Mouse (Mus musculus): Measurements from ENCODE around the gene Rsph9. TPM values are rescaled to one million over a fixed set of nuclear protein-coding genes. Genes with fewer than 3 reads are reported as not detected.

Gene Rsph9
- polyA plus RNA-seq, 1 experiment from 2014 or later: 1.1 TPM

GRCm38 (mm10) chr17:46164791-46165190, 20.8 kb upstream of the Rsph9 start:
- no peak overlapping the region for H3K4me2 ChIP-seq (ENCODE audit: low read depth, low read length)
- no peak for ATAC-seq (ENCODE audit: low read depth)
- WGBS (ENCODE audit: insufficient replicate concordance): 91% methylated on average over 10 of the region's 10 CpGs
- H3K27me3 ChIP-seq (ENCODE audit: control insufficient read depth, insufficient read depth, low read depth, low read length): no peaks in the 10 kb centered on the region
- H3K9ac ChIP-seq (ENCODE audit: low read depth, low read length): no peak overlapping the region
- no peak overlapping the region for H3K4me3 ChIP-seq (ENCODE audit: low read depth, low read length)
- no peak overlapping the region for H3K27ac ChIP-seq (ENCODE audit: low read length)
- H3K9me3 ChIP-seq (replicated peaks; ENCODE audit: control insufficient read depth, low read length): no peaks in the 10 kb centered on the region
- peaks cover 61% of the 10 kb centered on the region for H3K36me3 ChIP-seq (ENCODE audit: control insufficient read depth, insufficient read depth)
- H3K4me1 ChIP-seq (ENCODE audit: control insufficient read depth, low read depth, low read length): peaks cover 21% of the 10 kb centered on the region

DNA sequence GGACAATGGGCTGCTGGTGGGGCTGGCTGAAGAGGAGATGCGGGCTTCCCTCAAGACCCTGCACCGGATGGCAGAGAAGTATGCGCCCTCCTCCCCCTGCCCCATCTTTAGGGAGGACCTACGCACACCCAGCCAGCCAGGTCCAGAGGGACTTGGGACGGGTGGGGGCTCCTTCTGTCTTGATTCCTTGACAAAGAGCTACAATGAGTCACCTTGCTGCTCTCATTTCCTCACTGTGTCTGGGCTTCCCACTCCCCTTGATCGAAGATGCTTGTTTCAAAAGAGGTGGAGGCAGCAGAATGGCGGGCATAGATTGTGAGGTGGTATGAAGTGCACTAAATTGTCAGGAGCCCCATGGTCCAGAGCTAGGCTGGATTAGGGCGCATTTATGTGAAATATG, 20.3 kb upstream of the Rsph9 start:
- no peak overlapping the region for H3K4me2 ChIP-seq (ENCODE audit: low read depth, low read length)
- no peaks in the 10 kb centered on the region for H3K27me3 ChIP-seq (ENCODE audit: control insufficient read depth, insufficient read depth, low read depth, low read length)
- no peaks in the 10 kb centered on the region for H3K9me3 ChIP-seq (replicated peaks; ENCODE audit: control insufficient read depth, low read length)
- peaks cover 21% of the 10 kb centered on the region for H3K4me1 ChIP-seq (ENCODE audit: control insufficient read depth, low read depth, low read length)
- peaks cover 57% of the 10 kb centered on the region for H3K36me3 ChIP-seq (ENCODE audit: control insufficient read depth, insufficient read depth)
- no peak for ATAC-seq (ENCODE audit: low read depth)
- 88% methylated on average over 8 of the region's 8 CpGs for WGBS (ENCODE audit: insufficient replicate concordance)
- H3K27ac ChIP-seq (ENCODE audit: low read length): no peak overlapping the region
- no peak overlapping the region for H3K4me3 ChIP-seq (ENCODE audit: low read depth, low read length)
- no peak overlapping the region for H3K9ac ChIP-seq (ENCODE audit: low read depth, low read length)

GRCm38 (mm10) chr17:46162951-46163421, 19.0 kb upstream of the Rsph9 start:
- Histone ChIP-seq H3K9ac (ENCODE audit: low read depth, low read length) (peak overlapping the region; percentile 48), H3K4me1 (ENCODE audit: control insufficient read depth, low read depth, low read length) (peaks cover 29% of the 10 kb centered on the region), H3K27me3 (ENCODE audit: control insufficient read depth, insufficient read depth, low read depth, low read length) (no peaks in the 10 kb centered on the region), H3K27ac (ENCODE audit: low read length) (peak overlapping the region; percentile 73), H3K4me2 (ENCODE audit: low read depth, low read length) (peak overlapping the region; percentile 76), H3K36me3 (ENCODE audit: control insufficient read depth, insufficient read depth) (peaks cover 44% of the 10 kb centered on the region), H3K4me3 (ENCODE audit: low read depth, low read length) (peak overlapping the region; percentile 86), H3K9me3 (replicated peaks; ENCODE audit: control insufficient read depth, low read length) (no peaks in the 10 kb centered on the region)
- 18% methylated on average over 9 of the region's 9 CpGs for WGBS (ENCODE audit: insufficient replicate concordance)
- no peak for ATAC-seq (ENCODE audit: low read depth)

DNA sequence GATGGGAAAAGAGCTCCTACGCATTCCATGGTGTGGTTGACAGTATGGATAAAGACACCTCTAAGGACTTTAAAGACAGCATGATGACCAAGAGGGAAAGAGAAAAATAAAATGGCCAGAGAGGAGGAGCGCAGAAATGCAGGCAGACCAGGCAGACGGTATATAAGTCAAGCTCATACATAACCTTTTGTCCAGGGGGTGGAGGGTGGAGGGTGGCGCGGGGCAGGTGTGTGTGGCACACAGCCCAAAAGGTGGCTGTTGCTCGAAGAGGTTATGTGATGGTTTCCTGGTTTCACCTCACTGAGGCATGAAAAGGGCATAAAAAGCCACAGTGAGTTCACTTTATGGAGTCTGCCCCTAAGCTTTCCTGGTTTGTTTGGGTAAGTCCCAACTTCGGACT, 18.5 kb upstream of the Rsph9 start:
- ATAC-seq (ENCODE audit: low read depth): no peak
- peak overlapping the region; percentile 73 for H3K27ac ChIP-seq (ENCODE audit: low read length)
- H3K9me3 ChIP-seq (replicated peaks; ENCODE audit: control insufficient read depth, low read length): no peaks in the 10 kb centered on the region
- H3K36me3 ChIP-seq (ENCODE audit: control insufficient read depth, insufficient read depth): peaks cover 40% of the 10 kb centered on the region
- H3K4me2 ChIP-seq (ENCODE audit: low read depth, low read length): peak overlapping the region; percentile 76
- 71% methylated on average over 7 of the region's 7 CpGs for WGBS (ENCODE audit: insufficient replicate concordance)
- peak overlapping the region; percentile 48 for H3K9ac ChIP-seq (ENCODE audit: low read depth, low read length)
- peaks cover 31% of the 10 kb centered on the region for H3K4me1 ChIP-seq (ENCODE audit: control insufficient read depth, low read depth, low read length)
- no peaks in the 10 kb centered on the region for H3K27me3 ChIP-seq (ENCODE audit: control insufficient read depth, insufficient read depth, low read depth, low read length)
- H3K4me3 ChIP-seq (ENCODE audit: low read depth, low read length): peak overlapping the region; percentile 86

DNA sequence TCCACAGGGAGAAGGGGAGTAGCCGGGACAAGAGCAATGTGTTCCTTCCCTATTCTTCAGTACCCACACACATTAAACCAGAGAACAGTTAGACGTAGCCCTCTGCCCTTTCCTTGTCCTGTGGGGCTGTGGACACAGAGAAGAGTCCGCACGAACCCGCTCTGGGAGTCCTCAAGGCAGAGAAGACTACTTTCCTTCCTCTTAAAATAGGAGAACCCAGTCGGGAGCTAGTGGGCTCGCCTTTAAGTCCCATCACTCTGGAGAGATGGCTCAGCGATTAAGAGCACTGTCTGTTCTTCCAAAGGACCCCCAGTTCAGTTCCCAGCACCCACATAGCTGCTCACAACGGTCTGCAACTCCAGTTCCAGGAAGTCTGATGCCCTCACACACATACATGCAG, 17.7 kb upstream of the Rsph9 start:
- H3K9me3 ChIP-seq (replicated peaks; ENCODE audit: control insufficient read depth, low read length): no peaks in the 10 kb centered on the region
- H3K27ac ChIP-seq (ENCODE audit: low read length): peak overlapping the region; percentile 82
- ATAC-seq (ENCODE audit: low read depth): no peak
- H3K9ac ChIP-seq (ENCODE audit: low read depth, low read length): peak overlapping the region; percentile 90
- no peaks in the 10 kb centered on the region for H3K27me3 ChIP-seq (ENCODE audit: control insufficient read depth, insufficient read depth, low read depth, low read length)
- H3K4me2 ChIP-seq (ENCODE audit: low read depth, low read length): peak overlapping the region; percentile 76
- peaks cover 32% of the 10 kb centered on the region for H3K36me3 ChIP-seq (ENCODE audit: control insufficient read depth, insufficient read depth)
- peak overlapping the region; percentile 86 for H3K4me3 ChIP-seq (ENCODE audit: low read depth, low read length)
- 48% methylated on average over 9 of the region's 9 CpGs for WGBS (ENCODE audit: insufficient replicate concordance)
- H3K4me1 ChIP-seq (ENCODE audit: control insufficient read depth, low read depth, low read length): peaks cover 40% of the 10 kb centered on the region

- Histone ChIP-seq H3K9ac (ENCODE audit: low read depth, low read length) (peak overlapping the region; percentile 90), H3K27ac (ENCODE audit: low read length) (peak overlapping the region; percentile 82), H3K4me3 (ENCODE audit: low read depth, low read length) (peak overlapping the region; percentile 86), H3K9me3 (replicated peaks; ENCODE audit: control insufficient read depth, low read length) (no peaks in the 10 kb centered on the region), H3K27me3 (ENCODE audit: control insufficient read depth, insufficient read depth, low read depth, low read length) (no peaks in the 10 kb centered on the region), H3K36me3 (ENCODE audit: control insufficient read depth, insufficient read depth) (peaks cover 26% of the 10 kb centered on the region), H3K4me2 (ENCODE audit: low read depth, low read length) (peak overlapping the region; percentile 76), H3K4me1 (ENCODE audit: control insufficient read depth, low read depth, low read length) (peaks cover 45% of the 10 kb centered on the region)
- WGBS (ENCODE audit: insufficient replicate concordance): under 1% methylated on average over 19 of the region's 19 CpGs
- ATAC-seq (ENCODE audit: low read depth): no peak
These were observed 17.2 kb upstream of the Rsph9 start for GRCm38 (mm10) chr17:46161179-46161578.

GRCm38 (mm10) chr17:46160686-46161085, 16.7 kb upstream of the Rsph9 start, which contains the start of gene Gtpbp2:
Gene Gtpbp2, plus strand, starts transcription at chr17:46161032.
- peak within 1 kb of the TSS; percentile 86 for H3K4me3 ChIP-seq (ENCODE audit: low read depth, low read length)
- under 1% methylated on average over 23 of the region's 23 CpGs for WGBS (ENCODE audit: insufficient replicate concordance)
- peaks cover 50% of the 10 kb centered on the region for H3K4me1 ChIP-seq (ENCODE audit: control insufficient read depth, low read depth, low read length)
- peak within 1 kb of the TSS; percentile 76 for H3K4me2 ChIP-seq (ENCODE audit: low read depth, low read length)
- H3K9me3 ChIP-seq (replicated peaks; ENCODE audit: control insufficient read depth, low read length): no peaks in the 10 kb centered on the region
- no peaks in the 10 kb centered on the region for H3K27me3 ChIP-seq (ENCODE audit: control insufficient read depth, insufficient read depth, low read depth, low read length)
- H3K27ac ChIP-seq (ENCODE audit: low read length): peak within 1 kb of the TSS; percentile 99
- ATAC-seq (ENCODE audit: low read depth): peak; percentile 82
- H3K36me3 ChIP-seq (ENCODE audit: control insufficient read depth, insufficient read depth): peaks cover 21% of the 10 kb centered on the region
- peak within 1 kb of the TSS; percentile 90 for H3K9ac ChIP-seq (ENCODE audit: low read depth, low read length)

- peak; percentile 71 for ATAC-seq (ENCODE audit: low read depth)
- Histone ChIP-seq H3K9ac (ENCODE audit: low read depth, low read length) (peak overlapping the region; percentile 88), H3K4me2 (ENCODE audit: low read depth, low read length) (peak overlapping the region; percentile 63), H3K27me3 (ENCODE audit: control insufficient read depth, insufficient read depth, low read depth, low read length) (no peaks in the 10 kb centered on the region), H3K4me1 (ENCODE audit: control insufficient read depth, low read depth, low read length) (peaks cover 54% of the 10 kb centered on the region), H3K27ac (ENCODE audit: low read length) (peak overlapping the region; percentile 99), H3K36me3 (ENCODE audit: control insufficient read depth, insufficient read depth) (peaks cover 16% of the 10 kb centered on the region), H3K9me3 (replicated peaks; ENCODE audit: control insufficient read depth, low read length) (no peaks in the 10 kb centered on the region), H3K4me3 (ENCODE audit: low read depth, low read length) (peak overlapping the region; percentile 86)
- under 1% methylated on average over 16 of the region's 16 CpGs for WGBS (ENCODE audit: insufficient replicate concordance)
These were observed 16.2 kb upstream of the Rsph9 start for GRCm38 (mm10) chr17:46160090-46160662.

DNA sequence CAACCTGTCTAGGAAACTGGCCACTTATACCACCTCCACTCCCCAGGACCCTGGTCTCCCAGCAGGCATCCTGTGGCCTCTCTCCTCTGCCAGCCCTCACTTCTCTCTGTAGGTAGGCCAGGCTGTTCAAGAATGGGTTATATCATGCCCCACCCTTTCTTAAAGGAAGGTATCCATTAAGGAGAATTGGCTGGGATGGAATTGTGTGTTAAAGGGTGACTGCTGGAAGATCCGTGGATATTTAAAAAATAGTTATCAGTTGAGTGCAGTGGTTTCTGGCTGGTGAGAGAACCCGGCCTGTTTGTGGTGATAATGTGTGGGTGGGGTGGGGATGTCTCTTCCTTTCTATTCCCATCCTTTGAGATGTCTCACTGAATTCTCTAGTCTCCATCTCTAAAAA, 15.2 kb upstream of the Rsph9 start:
- H3K9ac ChIP-seq (ENCODE audit: low read depth, low read length): peak overlapping the region; percentile 88

More for the DNA sequence above, 15.2 kb upstream of the Rsph9 start:
- peak; percentile 47 for ATAC-seq (ENCODE audit: low read depth)
- Histone ChIP-seq H3K4me2 (ENCODE audit: low read depth, low read length) (peak overlapping the region; percentile 63), H3K9me3 (replicated peaks; ENCODE audit: control insufficient read depth, low read length) (no peaks in the 10 kb centered on the region), H3K27me3 (ENCODE audit: control insufficient read depth, insufficient read depth, low read depth, low read length) (no peaks in the 10 kb centered on the region), H3K4me1 (ENCODE audit: control insufficient read depth, low read depth, low read length) (peaks cover 56% of the 10 kb centered on the region), H3K4me3 (ENCODE audit: low read depth, low read length) (peak overlapping the region; percentile 86), H3K27ac (ENCODE audit: low read length) (peak overlapping the region; percentile 99), H3K36me3 (ENCODE audit: control insufficient read depth, insufficient read depth) (peaks cover 7% of the 10 kb centered on the region)
- 11% methylated on average over 2 of the region's 2 CpGs for WGBS (ENCODE audit: insufficient replicate concordance)
